Mouse (Mus musculus): Measurements from ENCODE around the gene Rab37.

Rab37 gene

GRCm38 (mm10) chr11:115138597-115139262, 47.5 kb downstream of the Rab37 start:
- peak; percentile 45 for DNase-seq

- DNase-seq: no peak
These were observed 50.7 kb downstream of the Rab37 start for GRCm38 (mm10) chr11:115141970-115142369.

- no peak for DNase-seq
These were observed 56.6 kb downstream of the Rab37 start for GRCm38 (mm10) chr11:115147813-115148212.

- DNase-seq: no peak
These were observed 59.6 kb downstream of the Rab37 start for GRCm38 (mm10) chr11:115150741-115151254.

GRCm38 (mm10) chr11:115151755-115152429, 60.7 kb downstream of the Rab37 start:
- DNase-seq: no peak

GRCm38 (mm10) chr11:115153088-115153487, 61.9 kb downstream of the Rab37 start:
- no peak for DNase-seq

- peak; percentile 56 for DNase-seq
These were observed 62.6 kb downstream of the Rab37 start for GRCm38 (mm10) chr11:115153699-115154292.

GRCm38 (mm10) chr11:115155053-115155634, 63.9 kb downstream of the Rab37 start:
- DNase-seq: no peak

GRCm38 (mm10) chr11:115157933-115158719, 66.9 kb downstream of the Rab37 start:
- DNase-seq: no peak

- peak; percentile 51 for DNase-seq
These were observed 69.0 kb downstream of the Rab37 start for GRCm38 (mm10) chr11:115160016-115160797.

- DNase-seq: no peak
These were observed 69.8 kb downstream of the Rab37 start for GRCm38 (mm10) chr11:115160883-115161577.

- DNase-seq: no peak
These were observed 70.5 kb downstream of the Rab37 start for GRCm38 (mm10) chr11:115161578-115162204.

- DNase-seq: no peak
These were observed 71.0 kb downstream of the Rab37 start for GRCm38 (mm10) chr11:115162205-115162601.

GRCm38 (mm10) chr11:115162832-115163480, 71.7 kb downstream of the Rab37 start, which contains the start of gene Slc9a3r1:
Gene Slc9a3r1 (plus strand): TSS chr11:115163341.
- peak; percentile 96 for DNase-seq

GRCm38 (mm10) chr11:115163568-115164150, 72.4 kb downstream of the Rab37 start:
- DNase-seq: no peak

GRCm38 (mm10) chr11:115164341-115164975, 73.2 kb downstream of the Rab37 start:
- DNase-seq: no peak

GRCm38 (mm10) chr11:115164976-115165374, 73.7 kb downstream of the Rab37 start:
- DNase-seq: no peak

GRCm38 (mm10) chr11:115166776-115167175, 75.5 kb downstream of the Rab37 start:
- DNase-seq: no peak

- DNase-seq: no peak
These were observed 76.5 kb downstream of the Rab37 start for GRCm38 (mm10) chr11:115167631-115168249.
